Mouse (Mus musculus) ovary, postnatal 10 days (tissue): ENCODE measurements around the gene Ier5.

Source experiments
- DNase-seq: peaks from one replicate; pipeline ENCODE4 v3.0.0; 2022; ENCODE audit warnings: low spot score

The Ier5 gene

GRCm38 (mm10) chr1:155077675-155078074, 21.8 kb downstream of the Ier5 start:
- no peak for DNase-seq

- no peak for DNase-seq
Observed at GRCm38 (mm10) chr1:155075856-155076255, 23.6 kb downstream of the Ier5 start.

GRCm38 (mm10) chr1:155074856-155075255, 24.6 kb downstream of the Ier5 start:
- DNase-seq: no peak

GRCm38 (mm10) chr1:155073905-155074304, 25.5 kb downstream of the Ier5 start:
- no peak for DNase-seq

GRCm38 (mm10) chr1:155073133-155073532, 26.3 kb downstream of the Ier5 start:
- DNase-seq: no peak

- DNase-seq: no peak
Observed at GRCm38 (mm10) chr1:155071287-155071876, 28.1 kb downstream of the Ier5 start.

- no peak for DNase-seq
Observed at GRCm38 (mm10) chr1:155070561-155071286, 28.7 kb downstream of the Ier5 start.

- DNase-seq: no peak
Observed at GRCm38 (mm10) chr1:155069696-155070095, 29.7 kb downstream of the Ier5 start.

GRCm38 (mm10) chr1:155066196-155066595, 33.2 kb downstream of the Ier5 start:
- no peak for DNase-seq

- DNase-seq: no peak
Observed at GRCm38 (mm10) chr1:155065068-155065701, 34.3 kb downstream of the Ier5 start.

- DNase-seq: no peak
Observed at GRCm38 (mm10) chr1:155064649-155065048, 34.8 kb downstream of the Ier5 start.

- no peak for DNase-seq
Observed at GRCm38 (mm10) chr1:155064111-155064510, 35.3 kb downstream of the Ier5 start.

- DNase-seq: no peak
Observed at GRCm38 (mm10) chr1:155062963-155063362, 36.5 kb downstream of the Ier5 start.

GRCm38 (mm10) chr1:155062057-155062456, 37.4 kb downstream of the Ier5 start:
- no peak for DNase-seq

- no peak for DNase-seq
Observed at GRCm38 (mm10) chr1:155060832-155061801, 38.3 kb downstream of the Ier5 start.

GRCm38 (mm10) chr1:155060261-155060660, 39.2 kb downstream of the Ier5 start:
- no peak for DNase-seq

GRCm38 (mm10) chr1:155059505-155059904, 39.9 kb downstream of the Ier5 start:
- no peak for DNase-seq

- DNase-seq: no peak
Observed at GRCm38 (mm10) chr1:155058099-155059012, 41.1 kb downstream of the Ier5 start.

GRCm38 (mm10) chr1:155056166-155056565, 43.3 kb downstream of the Ier5 start:
- DNase-seq: no peak

GRCm38 (mm10) chr1:155055041-155055440, 44.4 kb downstream of the Ier5 start:
- no peak for DNase-seq

GRCm38 (mm10) chr1:155054366-155054965, 45.0 kb downstream of the Ier5 start:
- no peak for DNase-seq
